Mouse (Mus musculus) left cerebral cortex, adult 9 months (tissue): ENCODE results near the gene Bst2.
"Not testable (repeated sequence)": the region's sequence is repeated elsewhere in the genome, so short reads cannot be mapped to it uniquely, and the experiment has no call there.

Experiments used
- DNase-seq, 2 experiments: peaks; one replicate each; pipeline ENCODE4 v3.0.0; 2022; ENCODE audit warnings: low spot score in 2 of 2

Bst2 gene

DNA sequence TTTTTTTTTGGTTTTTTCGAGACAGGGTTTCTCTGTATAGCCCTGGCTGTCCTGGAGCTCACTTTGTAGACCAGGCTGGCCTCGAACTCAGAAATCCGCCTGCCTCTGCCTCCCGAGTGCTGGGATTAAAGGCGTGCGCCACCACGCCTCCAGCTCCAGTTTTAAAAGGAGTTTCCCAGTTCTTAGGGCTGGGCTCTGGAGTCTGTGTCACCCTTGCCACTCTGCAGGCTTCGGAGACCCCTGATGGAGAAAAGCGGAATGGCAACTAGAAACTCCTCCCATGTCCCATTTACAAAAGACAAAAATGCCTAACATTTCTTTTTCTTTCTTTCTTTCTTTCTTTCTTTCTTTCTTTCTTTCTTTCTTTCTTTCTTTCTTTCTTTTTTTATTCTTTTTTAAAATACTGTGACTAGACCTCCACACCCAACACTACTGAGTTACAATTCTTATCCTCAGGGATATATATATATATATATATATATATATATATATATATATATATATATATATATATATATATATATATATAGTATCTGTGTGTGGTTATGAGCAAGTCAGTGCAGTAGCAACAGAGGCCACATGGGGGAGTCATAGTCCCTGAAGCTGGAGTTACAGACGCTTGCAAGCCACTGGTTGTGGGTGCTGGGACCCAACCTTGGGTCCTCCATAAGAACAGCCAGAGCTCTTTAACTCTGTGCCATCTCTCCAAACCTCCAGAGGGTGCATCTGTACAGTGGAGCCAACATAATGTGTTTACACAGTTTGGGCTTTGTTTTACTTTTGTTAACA lies 18.0 kb downstream of the Bst2 start:
- not testable (repeated sequence) for DNase-seq

DNA sequence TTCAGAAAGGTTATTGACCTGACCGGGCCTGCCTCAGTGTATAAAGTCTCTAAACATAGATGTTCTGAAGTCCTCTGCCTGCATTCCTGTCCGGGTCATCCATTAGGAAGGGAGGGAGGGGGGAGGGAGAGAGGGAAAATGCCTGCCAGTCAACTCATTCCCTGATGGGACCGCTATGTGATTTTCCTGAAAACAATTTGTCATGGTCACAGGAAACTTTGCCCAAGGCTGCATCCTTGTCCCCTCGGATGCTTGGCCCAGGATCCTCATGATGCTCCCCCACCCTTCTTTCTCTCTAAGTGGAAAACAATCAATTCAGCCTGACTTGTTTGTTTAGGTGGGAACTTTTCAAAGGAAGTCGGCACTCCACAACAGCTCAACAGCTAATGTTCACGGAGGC lies 20.5 kb downstream of the Bst2 start:
- DNase-seq, result no peak

DNA sequence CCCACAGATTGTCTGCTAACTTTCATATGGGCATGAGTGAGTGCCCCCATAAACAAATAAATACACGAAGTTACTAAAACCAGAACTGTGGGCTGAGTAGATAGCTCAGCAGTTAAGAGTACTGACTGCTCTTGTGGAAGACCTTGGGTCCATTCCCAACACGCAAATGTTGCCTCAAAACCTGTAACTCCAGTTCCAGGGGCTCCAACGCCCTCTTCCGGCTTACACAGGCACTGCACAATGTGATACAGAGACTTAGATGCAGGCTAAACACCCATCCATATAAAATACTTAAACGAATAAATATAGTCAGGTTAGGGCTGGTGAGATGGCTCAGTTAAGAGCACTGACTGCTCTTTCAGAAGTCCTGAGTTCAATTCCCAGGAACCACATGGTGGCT lies 22.2 kb downstream of the Bst2 start:
- no peak for DNase-seq

DNA sequence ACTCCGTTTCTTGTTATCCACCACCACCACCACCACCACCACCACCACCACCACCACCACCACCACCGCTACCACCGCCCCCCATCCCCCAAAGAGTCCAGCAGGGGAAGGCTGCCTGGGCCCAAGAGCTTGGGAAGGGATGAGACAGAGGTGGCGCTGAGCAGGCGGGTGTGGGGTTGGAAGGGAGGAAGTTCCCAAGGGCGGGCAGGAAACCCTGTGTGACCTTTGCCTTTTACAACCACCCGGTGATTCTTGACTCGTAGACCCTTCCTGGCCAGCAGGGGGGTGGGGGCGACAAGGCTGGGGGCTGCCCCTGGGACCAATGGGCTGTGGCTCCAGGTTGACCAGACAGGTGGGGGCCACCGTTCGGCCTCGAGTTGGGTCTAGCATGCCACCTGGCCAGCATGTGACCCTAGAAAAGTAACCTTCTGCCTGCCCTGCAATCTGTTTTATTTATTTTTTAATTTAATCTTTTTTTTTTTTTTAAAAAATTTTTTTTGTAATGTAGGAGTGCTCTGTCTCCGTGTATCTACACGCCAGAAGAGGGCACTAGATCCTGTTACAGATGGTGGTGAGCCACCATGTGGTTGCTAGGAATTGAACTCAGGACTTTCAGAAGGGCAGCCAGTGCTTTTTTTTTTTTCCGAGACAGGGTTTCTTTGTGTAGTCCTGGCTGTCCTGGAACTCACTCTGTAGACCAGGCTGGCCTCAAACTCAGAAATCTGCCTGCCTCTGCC lies 24.1 kb downstream of the Bst2 start:
- no peak for DNase-seq

DNA sequence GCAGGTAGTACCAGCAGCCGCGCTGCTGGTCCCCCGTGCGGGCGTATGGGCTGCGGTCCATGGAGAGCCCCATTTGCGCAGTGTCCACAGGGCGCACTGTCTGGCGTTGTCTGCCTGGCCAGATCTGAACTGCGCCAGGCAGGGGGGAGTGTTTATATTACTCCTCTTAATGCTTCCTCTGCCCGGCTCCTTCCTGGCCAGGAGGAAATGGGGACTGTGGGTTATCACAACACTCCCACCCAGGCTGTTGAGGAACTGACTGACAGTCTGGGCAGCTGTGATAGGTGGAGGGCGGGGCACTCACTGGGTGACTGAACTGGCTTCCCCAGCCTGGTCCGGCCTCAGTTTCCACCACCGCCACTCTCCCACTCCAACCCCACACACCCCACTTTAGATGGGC lies 25.6 kb downstream of the Bst2 start, which contains the start of gene Plvap:
TSS of gene Plvap (minus strand) at position 109 of the 400 bp plus-strand sequence.
- DNase-seq, result no peak

DNA sequence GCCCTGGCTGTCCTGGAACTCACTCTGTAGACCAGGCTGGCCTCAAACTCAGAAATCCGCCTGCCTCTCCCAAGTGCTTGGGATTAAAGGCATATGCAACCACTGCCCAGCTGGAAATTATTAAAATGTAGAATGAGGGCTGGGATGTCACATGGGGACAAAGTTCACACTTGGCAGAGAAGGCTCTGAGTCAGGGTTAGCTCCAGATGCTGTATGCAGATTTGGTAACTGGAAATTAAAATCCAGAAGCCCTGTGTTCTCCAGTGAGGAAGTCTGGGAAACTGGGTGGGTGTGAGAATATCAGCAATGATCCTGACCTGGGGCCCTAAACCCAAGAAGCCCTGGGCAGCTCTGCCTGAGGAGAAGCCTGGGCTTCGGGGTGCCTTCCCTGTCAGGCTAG lies 27.9 kb downstream of the Bst2 start:
- DNase-seq, result no peak

DNA sequence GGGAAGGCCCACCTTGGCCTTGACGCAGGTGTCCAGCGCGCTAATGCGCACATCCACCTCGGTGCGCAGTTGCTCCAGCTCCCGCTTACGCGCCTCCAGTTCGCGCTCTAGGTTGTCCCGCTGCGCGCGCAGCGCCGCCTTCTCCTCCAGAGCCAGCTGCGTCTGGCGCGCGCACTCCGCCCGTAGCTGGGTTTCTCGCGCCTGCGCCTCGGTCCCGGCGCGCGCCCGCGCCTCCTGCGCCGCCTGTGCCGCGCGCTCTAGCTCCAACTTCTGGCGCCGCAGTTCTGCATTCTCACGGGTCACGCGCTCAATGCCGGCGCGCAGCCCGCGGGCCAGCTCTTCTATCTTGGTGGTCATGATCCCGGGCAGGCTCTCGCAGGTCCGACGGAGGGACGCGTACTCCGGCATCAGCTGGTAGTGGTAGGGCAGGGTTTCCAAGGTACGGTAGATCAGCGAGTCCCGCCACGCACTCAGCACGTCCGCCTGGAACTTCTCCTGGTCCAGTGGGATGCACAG lies 29.6 kb downstream of the Bst2 start:
- DNase-seq, result peak in 1 of 2 experiments; percentile 83

DNA sequence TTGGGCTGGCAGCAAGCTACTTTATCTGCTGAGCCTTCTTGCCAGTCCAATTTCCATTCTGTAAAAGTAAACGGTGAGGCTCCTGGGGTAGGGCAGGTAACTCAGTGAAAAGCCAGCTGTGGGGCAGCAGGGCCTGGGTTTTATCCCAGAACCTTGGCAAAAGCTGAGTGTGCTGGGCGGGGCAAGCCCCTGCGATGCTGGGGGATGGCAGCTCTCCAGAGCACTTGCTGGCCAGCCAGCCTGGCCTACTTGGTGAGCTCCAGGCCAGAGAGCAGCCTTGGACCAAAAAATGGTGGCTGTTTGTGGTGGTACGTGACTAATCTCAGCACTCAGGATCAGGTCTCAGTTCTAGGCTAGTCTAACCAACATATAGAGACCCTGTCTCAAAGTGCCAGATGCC lies 31.3 kb downstream of the Bst2 start:
- DNase-seq, result no peak

DNA sequence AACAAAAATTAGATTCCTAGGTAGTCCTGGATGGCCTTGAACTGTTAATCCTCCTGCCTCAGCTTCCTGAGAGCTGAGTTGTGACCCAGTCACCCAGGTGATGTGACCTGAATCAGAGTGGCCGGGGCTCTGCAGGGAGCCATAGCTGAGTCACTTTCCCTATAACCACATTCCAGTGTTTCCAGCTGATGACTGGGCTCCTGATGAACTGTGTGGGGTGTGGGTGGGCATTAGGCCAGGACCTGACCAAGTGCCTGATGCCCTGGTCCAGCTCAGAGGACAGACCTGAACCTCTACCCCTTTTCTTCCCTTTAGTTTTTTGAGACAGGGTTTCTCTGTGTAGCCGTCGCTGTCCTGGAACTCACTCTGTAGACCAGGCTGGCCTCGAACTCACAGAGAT lies 31.9 kb downstream of the Bst2 start:
- no peak for DNase-seq

DNA sequence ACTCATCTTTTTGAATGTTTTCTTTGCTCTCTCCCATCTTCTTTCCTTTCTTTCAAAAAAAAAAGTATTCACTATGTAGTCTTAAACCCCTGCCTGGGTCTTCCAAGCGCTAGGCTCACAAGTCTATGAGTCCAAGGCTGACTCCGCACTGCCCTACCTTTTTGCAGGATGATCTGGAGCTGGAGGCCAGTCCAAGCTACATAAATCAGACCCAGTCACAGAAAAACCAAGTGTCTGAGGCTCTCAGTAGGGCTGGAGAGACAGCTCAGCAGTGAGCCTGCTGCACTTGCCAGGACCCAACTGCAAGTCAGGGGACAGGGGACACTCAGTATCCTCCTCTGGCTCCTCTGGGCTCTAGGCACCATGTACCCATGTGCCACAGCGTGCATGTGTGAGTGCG lies 32.9 kb downstream of the Bst2 start:
- no peak for DNase-seq

DNA sequence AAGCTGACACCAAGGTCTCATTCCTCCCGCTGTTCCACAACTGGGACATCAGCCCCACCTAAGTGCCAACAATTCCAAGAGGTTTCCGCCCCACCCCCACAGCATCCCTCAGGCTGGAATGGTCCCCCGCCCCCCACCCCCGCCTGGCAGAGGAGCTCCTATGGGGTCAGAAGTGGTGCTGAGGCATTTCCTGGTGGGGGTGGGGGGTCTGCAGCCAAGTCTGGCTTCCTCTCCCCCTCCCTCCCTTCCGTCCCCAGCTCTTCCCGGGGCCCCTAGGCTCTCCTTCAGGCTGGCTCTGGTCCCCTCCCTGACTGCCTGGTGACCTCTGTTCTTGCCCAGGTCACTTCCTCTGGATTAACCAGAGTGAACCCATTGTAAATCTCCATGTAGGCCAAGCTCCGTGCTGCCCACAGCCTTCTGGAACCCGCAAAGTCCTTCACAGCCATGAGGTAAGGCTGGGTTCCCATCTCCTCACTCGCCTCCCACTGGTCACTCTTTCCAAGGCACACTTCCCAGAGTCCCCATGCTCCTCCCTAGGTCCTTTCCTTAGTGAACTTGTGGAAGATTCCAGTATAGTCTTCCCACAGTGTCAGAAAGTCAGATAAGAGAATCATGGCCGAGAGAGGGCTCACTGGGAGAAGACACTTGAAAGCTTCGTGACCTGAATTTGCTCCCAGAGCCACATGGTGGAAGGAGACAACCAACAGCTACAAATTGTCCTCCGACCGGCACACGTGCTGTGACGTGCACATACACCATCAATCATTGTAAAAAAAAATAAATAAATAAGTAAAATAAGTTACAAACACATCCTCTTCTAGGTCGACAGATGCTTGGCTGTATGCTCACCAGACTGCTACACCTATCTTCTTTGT lies 38.2 kb downstream of the Bst2 start:
- DNase-seq, result no peak

DNA sequence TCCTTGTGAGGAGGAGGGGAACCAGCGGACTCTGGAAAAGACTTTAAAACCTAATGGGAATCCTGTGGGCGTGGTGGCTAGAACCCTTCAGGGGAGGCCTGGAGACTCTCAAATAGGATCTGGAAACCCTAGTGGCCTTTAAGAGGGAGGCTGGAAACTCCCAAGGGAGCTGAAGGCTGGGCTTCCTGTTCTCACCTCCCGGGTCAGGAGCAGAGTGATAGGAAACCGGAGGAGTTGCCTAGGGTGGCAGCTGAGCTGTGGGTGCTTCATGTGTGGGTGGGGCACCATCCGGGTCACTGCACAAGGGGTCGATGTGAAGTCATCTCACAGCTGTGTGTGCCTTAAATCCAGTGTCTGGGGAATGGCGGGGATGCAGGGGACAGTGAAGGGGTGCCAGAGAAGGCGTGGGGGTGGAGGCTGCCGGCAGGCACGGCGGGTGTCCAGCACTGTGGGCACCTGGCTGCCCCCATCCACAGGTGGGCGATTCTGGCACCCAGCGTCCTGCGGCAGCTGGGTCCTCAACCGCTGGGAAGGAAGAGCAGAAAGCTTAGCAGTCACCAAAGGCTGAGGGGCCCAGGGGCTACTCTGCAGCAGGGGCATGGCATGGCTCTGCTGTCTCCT lies 39.3 kb downstream of the Bst2 start:
- no peak for DNase-seq

DNA sequence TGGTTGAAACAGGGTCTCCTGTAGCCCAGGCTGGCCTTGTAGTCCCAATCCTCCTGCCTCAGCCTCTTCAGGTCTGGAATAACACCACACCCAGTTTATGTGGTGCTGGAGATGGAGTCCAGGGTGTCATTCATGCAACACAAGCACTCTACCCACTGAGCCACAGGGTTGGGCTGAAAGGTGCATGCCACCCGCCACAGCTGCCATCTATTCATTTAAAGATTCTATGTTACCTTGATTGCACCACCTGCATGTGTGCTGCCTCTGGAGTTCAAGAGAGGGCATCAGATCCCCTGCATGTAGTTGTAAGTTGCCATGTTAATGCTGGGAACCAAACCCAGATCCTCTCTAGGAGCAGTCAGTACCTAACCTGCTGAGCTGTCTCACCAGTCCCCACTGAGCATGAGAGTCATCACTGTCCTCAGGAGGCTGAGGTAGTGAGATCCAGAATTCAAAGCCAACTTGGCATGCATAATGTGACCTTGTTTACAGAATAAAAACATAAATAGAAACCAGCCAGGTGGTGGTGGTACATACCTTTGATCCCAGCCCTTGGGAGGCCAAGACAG lies 40.1 kb downstream of the Bst2 start:
- DNase-seq, result no peak

DNA sequence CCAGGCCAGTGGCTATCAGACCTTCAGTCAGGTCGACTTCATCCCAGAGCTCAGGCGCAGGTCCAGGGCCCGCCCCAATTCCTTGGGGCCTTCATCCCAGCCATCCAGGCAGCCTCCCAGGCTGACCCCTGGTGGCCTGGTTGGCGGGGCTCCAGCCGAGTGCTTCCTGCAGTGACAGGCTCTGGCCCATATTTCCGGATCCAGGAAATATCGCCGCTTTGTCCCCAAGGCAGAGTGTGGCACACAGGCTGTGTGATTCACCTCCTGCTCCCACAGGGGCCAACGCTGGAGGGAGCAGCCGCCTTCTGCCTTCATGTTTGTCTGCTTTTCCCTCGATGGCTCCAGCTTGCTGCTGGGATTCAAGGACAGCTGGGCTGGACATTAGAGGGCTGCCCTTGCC lies 40.8 kb downstream of the Bst2 start:
- DNase-seq, result no peak

DNA sequence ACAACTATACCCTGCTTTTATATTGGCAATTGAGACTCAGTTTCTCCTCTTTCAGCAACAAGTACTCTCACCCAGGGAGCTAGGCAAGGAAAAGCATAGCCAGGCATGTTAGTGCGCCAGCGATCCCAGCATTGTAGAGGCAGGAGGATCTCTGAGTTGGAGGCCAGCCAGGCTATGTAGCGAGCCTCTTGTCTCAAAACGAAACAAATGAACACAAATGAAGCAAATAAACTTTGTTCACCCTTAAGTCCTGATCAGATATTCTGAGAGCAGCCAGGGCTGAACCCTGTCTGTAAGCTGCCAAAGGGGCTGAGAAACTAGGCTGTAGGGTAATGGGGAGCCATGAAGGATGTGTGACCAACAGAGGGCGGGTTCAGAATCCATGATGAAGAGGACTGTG lies 41.4 kb downstream of the Bst2 start:
- no peak for DNase-seq

DNA sequence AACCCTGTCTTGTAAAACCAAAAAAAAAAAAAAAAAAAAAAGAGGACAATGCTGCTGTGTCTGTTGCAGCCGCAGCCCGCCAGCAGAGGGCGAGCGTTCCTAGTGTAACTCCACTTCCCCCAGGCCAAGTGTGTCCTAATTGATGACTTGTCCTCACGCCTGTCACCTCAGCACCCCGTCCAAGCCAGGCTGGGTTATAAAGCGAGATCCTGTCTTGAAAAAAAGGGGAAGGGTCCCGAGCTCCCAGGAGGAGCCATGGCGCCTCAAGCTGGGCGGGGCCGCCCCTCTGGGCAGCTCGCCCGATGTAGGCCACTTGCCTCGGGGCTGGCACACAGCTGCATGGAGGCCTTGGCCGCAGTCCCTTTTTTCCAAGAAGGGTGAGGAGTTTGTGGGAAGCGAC lies 42.2 kb downstream of the Bst2 start:
- DNase-seq, result peak in 1 of 2 experiments; percentile 81

DNA sequence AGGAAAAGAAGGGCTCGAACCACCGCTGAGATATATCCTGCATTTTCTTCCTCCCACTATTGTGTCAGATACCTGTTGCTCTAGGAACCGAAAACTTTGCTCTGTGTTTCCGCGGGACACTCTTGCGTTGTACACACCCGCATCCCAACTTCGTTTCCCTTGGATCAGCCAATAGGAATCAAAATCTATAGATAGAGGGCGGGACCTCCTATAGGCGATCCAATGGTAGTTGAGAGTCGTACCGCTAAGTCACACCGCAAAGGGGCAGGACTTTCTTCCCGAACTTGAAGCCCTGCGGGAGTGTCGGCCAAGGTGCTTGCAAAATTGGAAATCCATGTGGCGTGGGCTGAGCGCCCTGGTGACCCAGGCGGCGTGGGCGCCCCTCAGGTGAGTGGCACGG lies 48.8 kb downstream of the Bst2 start:
- DNase-seq, result peak; percentile 88 to 91

DNA sequence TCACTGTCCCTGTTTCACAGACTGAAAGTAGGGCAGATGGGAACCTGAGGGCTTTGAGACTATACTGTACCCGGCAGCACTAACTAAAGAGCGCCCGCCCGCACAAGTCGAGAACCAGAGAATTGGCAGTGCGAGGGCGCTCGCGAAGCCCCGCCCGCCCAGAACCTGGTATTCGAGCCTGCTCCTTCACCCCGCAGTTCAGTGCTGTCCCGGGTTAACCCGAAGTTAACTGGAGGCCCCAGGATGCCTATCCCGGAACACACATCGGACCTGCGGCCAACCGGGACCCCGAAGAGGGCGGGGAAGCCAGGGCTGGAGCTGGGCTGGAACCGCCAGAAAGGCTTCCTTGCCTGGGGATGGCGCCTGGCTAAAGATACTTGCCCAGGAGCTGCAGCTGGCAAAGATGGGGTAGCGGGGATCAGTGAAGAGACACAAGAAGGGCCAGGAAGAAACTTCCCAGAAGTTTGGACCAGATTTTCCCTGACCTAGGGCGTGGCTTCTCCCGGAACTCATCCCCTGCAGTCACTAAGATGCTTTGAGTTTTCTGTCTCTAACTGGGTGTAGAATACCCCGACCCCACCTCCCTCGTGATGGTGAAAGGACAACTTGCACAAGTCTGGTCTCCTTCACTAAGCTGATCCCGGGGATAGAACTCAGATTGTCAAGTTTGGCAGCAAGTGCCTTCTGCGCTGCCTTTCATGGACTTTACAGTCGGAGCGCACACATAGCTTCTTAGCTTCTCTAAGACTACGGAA lies 49.4 kb downstream of the Bst2 start, which contains the start of gene Gtpbp3:
TSS of gene Gtpbp3 (plus strand) at position 413 of the 755 bp plus-strand sequence.
- DNase-seq, result peak in 1 of 2 experiments; percentile 72

DNA sequence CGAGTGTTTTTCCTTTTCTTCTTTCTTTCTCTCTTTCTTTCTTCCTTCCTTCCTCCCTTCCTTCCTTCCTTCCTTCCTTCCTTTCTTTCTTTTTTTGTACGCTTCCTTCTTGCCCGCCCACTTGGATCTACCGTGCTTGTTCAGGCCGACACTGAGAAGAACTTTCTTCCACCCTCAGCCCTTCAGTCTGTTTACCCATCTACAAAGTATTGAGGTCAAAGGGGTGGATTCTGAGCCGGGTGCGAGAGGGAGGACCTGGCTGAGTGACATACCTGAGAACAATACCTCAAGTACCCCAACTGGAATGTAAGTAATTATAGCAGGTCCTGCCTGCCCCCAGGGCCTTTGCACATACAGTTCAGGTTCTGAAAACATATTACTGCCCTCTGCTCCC lies 51.1 kb downstream of the Bst2 start:
- DNase-seq, result no peak
